Mouse (Mus musculus): Measurements from ENCODE around the gene Ctdspl2. TPM values are rescaled to one million over a fixed set of nuclear protein-coding genes. Genes with fewer than 3 reads are reported as not detected.
"Not testable (repeated sequence)": the region's sequence is repeated elsewhere in the genome, so short reads cannot be mapped to it uniquely, and the experiment has no call there.

The Ctdspl2 gene
- polyA plus RNA-seq (2015; fragmentation: Nextera tagmentation; extraction: Ambion mirVana), result 49.5 and 54.2 TPM in 2 replicates

- peak within 1 kb of the TSS; percentile 83 for H3K4me2 ChIP-seq (replicated peaks; ENCODE audit: low read depth, low read length)
- peak within 1 kb of the TSS; percentile 97 for H3K4me3 ChIP-seq (ENCODE audit: low read length)
- peaks cover 1% of the 10 kb centered on the region; the same call in 1 of the 2 replicates for H3K36me3 ChIP-seq (ENCODE audit: insufficient read depth, low read length)
- H3K9me3 ChIP-seq (ENCODE audit: low read length), result no peaks in the 10 kb centered on the region
- peaks cover 23% of the 10 kb centered on the region for H3K4me1 ChIP-seq (ENCODE audit: insufficient read depth, low read length)
- WGBS, result under 1% methylated on average over 48 of the region's 48 CpGs
- ATAC-seq (ENCODE audit: low FRiP score, low TSS enrichment), result peak; percentile 99
- no peaks in the 10 kb centered on the region for H3K27me3 ChIP-seq (ENCODE audit: insufficient read depth, low read length)
- peak within 1 kb of the TSS; percentile 96 for H3K9ac ChIP-seq (replicated peaks; ENCODE audit: low read length)
- peak within 1 kb of the TSS; percentile 98 for H3K27ac ChIP-seq (ENCODE audit: low read length)
These were observed at the start of gene Ctdspl2, which contains the start of gene Mageb3 for GRCm38 (mm10) chr2:121955765-121956223. TSS of gene Ctdspl2 (plus strand) at chr2:121956001. TSS of gene Mageb3 (minus strand) at chr2:121956092.

GRCm38 (mm10) chr2:121909975-121910374 lies 45.8 kb upstream of the Ctdspl2 start:
- H3K9ac ChIP-seq (replicated peaks; ENCODE audit: low read length), result no peak overlapping the region
- WGBS, result 90% methylated on average over 3 of the region's 3 CpGs
- no peak overlapping the region for H3K4me3 ChIP-seq (ENCODE audit: low read length)
- H3K27me3 ChIP-seq (ENCODE audit: insufficient read depth, low read length), result no peaks in the 10 kb centered on the region
- no peak for ATAC-seq (ENCODE audit: low FRiP score, low TSS enrichment)
- no peak overlapping the region for H3K4me2 ChIP-seq (replicated peaks; ENCODE audit: low read depth, low read length)
- no peaks in the 10 kb centered on the region for H3K4me1 ChIP-seq (ENCODE audit: insufficient read depth, low read length)
- H3K9me3 ChIP-seq (ENCODE audit: low read length), result no peaks in the 10 kb centered on the region
- H3K27ac ChIP-seq (ENCODE audit: low read length), result no peak overlapping the region
- peaks cover 9% of the 10 kb centered on the region for H3K36me3 ChIP-seq (ENCODE audit: insufficient read depth, low read length)

- Histone ChIP-seq H3K9ac (replicated peaks; ENCODE audit: low read length) (no peak overlapping the region), H3K9me3 (ENCODE audit: low read length) (no peaks in the 10 kb centered on the region), H3K4me1 (ENCODE audit: insufficient read depth, low read length) (no peaks in the 10 kb centered on the region), H3K4me3 (ENCODE audit: low read length) (no peak overlapping the region), H3K27me3 (ENCODE audit: insufficient read depth, low read length) (no peaks in the 10 kb centered on the region), H3K36me3 (ENCODE audit: insufficient read depth, low read length) (peaks cover 3% of the 10 kb centered on the region), H3K4me2 (replicated peaks; ENCODE audit: low read depth, low read length) (no peak overlapping the region), H3K27ac (ENCODE audit: low read length) (no peak overlapping the region)
- no peak for ATAC-seq (ENCODE audit: low FRiP score, low TSS enrichment)
- WGBS, result 85% methylated on average over 5 of the region's 5 CpGs
These were observed 39.5 kb upstream of the Ctdspl2 start for GRCm38 (mm10) chr2:121916047-121916970.

GRCm38 (mm10) chr2:121937624-121938023 lies 18.2 kb upstream of the Ctdspl2 start:
- H3K36me3 ChIP-seq (ENCODE audit: insufficient read depth, low read length); H3K9me3 ChIP-seq (ENCODE audit: low read length); H3K27ac ChIP-seq (ENCODE audit: low read length); H3K4me1 ChIP-seq (ENCODE audit: insufficient read depth, low read length); H3K4me2 ChIP-seq (replicated peaks; ENCODE audit: low read depth, low read length); H3K9ac ChIP-seq (replicated peaks; ENCODE audit: low read length); H3K4me3 ChIP-seq (ENCODE audit: low read length); H3K27me3 ChIP-seq (ENCODE audit: insufficient read depth, low read length); ATAC-seq (ENCODE audit: low FRiP score, low TSS enrichment): not testable (repeated sequence)
- WGBS, result 83% methylated on average over 2 of the region's 2 CpGs

- ATAC-seq (ENCODE audit: low FRiP score, low TSS enrichment), result no peak
These were observed 12.4 kb upstream of the Ctdspl2 start for GRCm38 (mm10) chr2:121943364-121943763.

GRCm38 (mm10) chr2:121954971-121955656 lies 687 bp upstream of the Ctdspl2 start:
- peak overlapping the region; percentile 96 for H3K9ac ChIP-seq (replicated peaks; ENCODE audit: low read length)
- H3K9me3 ChIP-seq (ENCODE audit: low read length), result no peaks in the 10 kb centered on the region
- WGBS, result 15% methylated on average over 10 of the region's 10 CpGs
- no peaks in the 10 kb centered on the region for H3K36me3 ChIP-seq (ENCODE audit: insufficient read depth, low read length)
- H3K4me2 ChIP-seq (replicated peaks; ENCODE audit: low read depth, low read length), result peak overlapping the region; percentile 83
- no peaks in the 10 kb centered on the region for H3K27me3 ChIP-seq (ENCODE audit: insufficient read depth, low read length)
- ATAC-seq (ENCODE audit: low FRiP score, low TSS enrichment), result no peak
- H3K4me1 ChIP-seq (ENCODE audit: insufficient read depth, low read length), result peaks cover 23% of the 10 kb centered on the region
- H3K4me3 ChIP-seq (ENCODE audit: low read length), result peak overlapping the region; percentile 97
- H3K27ac ChIP-seq (ENCODE audit: low read length), result peak overlapping the region; percentile 98

More at GRCm38 (mm10) chr2:121943364-121943763, 12.4 kb upstream of the Ctdspl2 start:
- Histone ChIP-seq H3K36me3 (ENCODE audit: insufficient read depth, low read length) (no peaks in the 10 kb centered on the region), H3K27me3 (ENCODE audit: insufficient read depth, low read length) (no peaks in the 10 kb centered on the region), H3K4me1 (ENCODE audit: insufficient read depth, low read length) (no peaks in the 10 kb centered on the region), H3K9ac (replicated peaks; ENCODE audit: low read length) (no peak overlapping the region), H3K4me3 (ENCODE audit: low read length) (no peak overlapping the region), H3K9me3 (ENCODE audit: low read length) (no peaks in the 10 kb centered on the region), H3K27ac (ENCODE audit: low read length) (no peak overlapping the region), H3K4me2 (replicated peaks; ENCODE audit: low read depth, low read length) (no peak overlapping the region)
- WGBS, result 83% methylated on average over 3 of the region's 3 CpGs

GRCm38 (mm10) chr2:121956224-121957018 lies 620 bp downstream of the Ctdspl2 start:
- Histone ChIP-seq H3K4me3 (ENCODE audit: low read length) (peak overlapping the region; percentile 97), H3K27ac (ENCODE audit: low read length) (peak overlapping the region; percentile 98), H3K36me3 (ENCODE audit: insufficient read depth, low read length) (peaks cover 3% of the 10 kb centered on the region; the same call in 1 of the 2 replicates), H3K27me3 (ENCODE audit: insufficient read depth, low read length) (no peaks in the 10 kb centered on the region), H3K4me1 (ENCODE audit: insufficient read depth, low read length) (peaks cover 23% of the 10 kb centered on the region), H3K4me2 (replicated peaks; ENCODE audit: low read depth, low read length) (peak overlapping the region; percentile 83), H3K9ac (replicated peaks; ENCODE audit: low read length) (peak overlapping the region; percentile 96), H3K9me3 (ENCODE audit: low read length) (no peaks in the 10 kb centered on the region)
- WGBS, result under 1% methylated on average over 46 of the region's 47 CpGs
- peak; percentile 94 for ATAC-seq (ENCODE audit: low FRiP score, low TSS enrichment)

GRCm38 (mm10) chr2:121957216-121957792 lies 1.5 kb downstream of the Ctdspl2 start:
- Histone ChIP-seq H3K27me3 (ENCODE audit: insufficient read depth, low read length) (no peaks in the 10 kb centered on the region), H3K4me2 (replicated peaks; ENCODE audit: low read depth, low read length) (peak overlapping the region; percentile 83), H3K36me3 (ENCODE audit: insufficient read depth, low read length) (peaks cover 8% of the 10 kb centered on the region; the same call in 1 of the 2 replicates), H3K27ac (ENCODE audit: low read length) (peak overlapping the region; percentile 98), H3K9me3 (ENCODE audit: low read length) (no peaks in the 10 kb centered on the region), H3K9ac (replicated peaks; ENCODE audit: low read length) (peak overlapping the region; percentile 96), H3K4me1 (ENCODE audit: insufficient read depth, low read length) (peaks cover 23% of the 10 kb centered on the region), H3K4me3 (ENCODE audit: low read length) (peak overlapping the region; percentile 97)
- ATAC-seq (ENCODE audit: low FRiP score, low TSS enrichment), result no peak
- WGBS, result 4% methylated on average over 8 of the region's 8 CpGs

GRCm38 (mm10) chr2:121995738-121996137 lies 39.9 kb downstream of the Ctdspl2 start:
- 89% methylated on average over 1 of the region's 1 CpGs for WGBS
- H3K9me3 ChIP-seq (ENCODE audit: low read length), result no peaks in the 10 kb centered on the region
- no peak overlapping the region for H3K4me2 ChIP-seq (replicated peaks; ENCODE audit: low read depth, low read length)
- ATAC-seq (ENCODE audit: low FRiP score, low TSS enrichment), result no peak
- no peaks in the 10 kb centered on the region for H3K27me3 ChIP-seq (ENCODE audit: insufficient read depth, low read length)
- H3K4me3 ChIP-seq (ENCODE audit: low read length), result no peak overlapping the region
- peaks cover 26% of the 10 kb centered on the region for H3K36me3 ChIP-seq (ENCODE audit: insufficient read depth, low read length)
- H3K4me1 ChIP-seq (ENCODE audit: insufficient read depth, low read length), result no peaks in the 10 kb centered on the region
- no peak overlapping the region for H3K27ac ChIP-seq (ENCODE audit: low read length)
- H3K9ac ChIP-seq (replicated peaks; ENCODE audit: low read length), result no peak overlapping the region
